In genomic region chr4:132746911-132747517, GRCm38 (mm10) we compare ENCODE assay signal across 9 mouse cellular contexts. TPM values are rescaled to one million over a fixed set of nuclear protein-coding genes. Genes with fewer than 3 reads are reported as not detected.
DNase-seq lines count a peak whose midpoint lies in the region; ATAC-seq and TF ChIP-seq lines count a peak whose summit lies in the region.
"Had no signal": no experiment of that assay in that cellular context is flagged by ENCODE, and none has a peak within 500 bp of the region (broad histone marks: within the 10 kb centered on the region; RNA-seq: fewer than 3 reads in every experiment).

No protein-coding gene starts in this region.

- H3K4me2 ChIP-seq in heart, embryonic 16.5 days (ENCODE audit: low read depth, low read length): peak overlapping the region; percentile 40; the same call in 1 of the 2 replicates
- H3K4me2 ChIP-seq in liver, embryonic 12.5 days: peak overlapping the region; percentile 47
- no peak overlapping the region for H3K4me2 ChIP-seq in midbrain, embryonic 14.5 days (ENCODE audit: low read length)

- DNase-seq in heart, postnatal 36 days: no peak
- DNase-seq in thymus, adult 2 months: no peak
- DNase-seq in thymus, adult 18-20 months: no peak
- DNase-seq in right cerebral cortex, postnatal 4 days: no peak
- no peak for DNase-seq in midbrain, embryonic 14.5 days
- DNase-seq in adrenal gland, adult (ENCODE audit: inconsistent age in 2 of 2, low spot score in 1 of 2): no peak
- DNase-seq: cerebellum, adult 9-10 months had no signal

- ATAC-seq in heart, embryonic 16.5 days (replicated peaks; ENCODE audit: extremely low read depth, insufficient read depth, low FRiP score): no peak; the same call in 1 of the 2 replicates
- ATAC-seq in liver, embryonic 12.5 days: no peak; the same call in 1 of the 2 replicates
- ATAC-seq in midbrain, embryonic 14.5 days (ENCODE audit: low FRiP score, low TSS enrichment): no peak

- peak overlapping the region; percentile 76 for H3K27ac ChIP-seq in heart, embryonic 16.5 days (ENCODE audit: low read length)
- peak overlapping the region; percentile 53; the same call in 1 of the 2 replicates for H3K27ac ChIP-seq in thymus, adult 2 months (ENCODE audit: control insufficient read depth, insufficient read depth, low read length)
- peak overlapping the region; percentile 53 for H3K27ac ChIP-seq in liver, embryonic 12.5 days
- no peak overlapping the region for H3K27ac ChIP-seq in midbrain, embryonic 14.5 days (replicated peaks; ENCODE audit: low read depth, low read length)

- WGBS in heart, embryonic 16.5 days: 85% methylated on average over 9 of the region's 9 CpGs
- WGBS in thymus, adult 2 months: 68% methylated on average over 9 of the region's 9 CpGs
- 59% methylated on average over 9 of the region's 9 CpGs for WGBS in liver, embryonic 12.5 days (ENCODE audit: insufficient replicate concordance)
- WGBS in midbrain, embryonic 14.5 days: 91% methylated on average over 9 of the region's 9 CpGs

- TF ChIP-seq POLR2A in thymus, adult 2 months (IDR thresholded peaks at IDR 0.05; ENCODE audit: control insufficient read depth, extremely low read depth, insufficient read depth, low read length, poor library complexity): no peak

- TF ChIP-seq CTCF in thymus, adult 2 months (IDR thresholded peaks at IDR 0.05; ENCODE audit: borderline replicate concordance, control insufficient read depth, extremely low read depth, insufficient read depth, low read length, poor library complexity): no peak

- H3K9ac ChIP-seq in heart, embryonic 16.5 days (ENCODE audit: low read length): no peak overlapping the region
- no peak overlapping the region for H3K9ac ChIP-seq in liver, embryonic 12.5 days
- H3K9ac ChIP-seq in midbrain, embryonic 14.5 days (replicated peaks; ENCODE audit: low read length): no peak overlapping the region

- intact Hi-C loops in heart, postnatal 36 days (cut with DNase I): no loop called here

- H3K9me3 ChIP-seq in heart, embryonic 16.5 days (replicated peaks; ENCODE audit: control insufficient read depth, low read length): no peaks in the 10 kb centered on the region
- H3K9me3 ChIP-seq in liver, embryonic 12.5 days (replicated peaks): no peaks in the 10 kb centered on the region
- no peaks in the 10 kb centered on the region for H3K9me3 ChIP-seq in midbrain, embryonic 14.5 days (ENCODE audit: control insufficient read depth, low read length)

- no peaks in the 10 kb centered on the region for H3K27me3 ChIP-seq in heart, embryonic 16.5 days (ENCODE audit: control insufficient read depth, insufficient read depth, low read length)
- no peaks in the 10 kb centered on the region for H3K27me3 ChIP-seq in thymus, adult 2 months (ENCODE audit: control insufficient read depth, insufficient read depth, low read length)
- H3K27me3 ChIP-seq in liver, embryonic 12.5 days (replicated peaks): no peaks in the 10 kb centered on the region
- no peaks in the 10 kb centered on the region for H3K27me3 ChIP-seq in midbrain, embryonic 14.5 days (ENCODE audit: control insufficient read depth, insufficient read depth, low read length)

- H3K4me1 ChIP-seq in heart, embryonic 16.5 days (ENCODE audit: control insufficient read depth, insufficient read depth, low read length): peaks cover 11% of the 10 kb centered on the region
- H3K4me1 ChIP-seq in thymus, adult 2 months (replicated peaks; ENCODE audit: control insufficient read depth, insufficient read depth, low read length): peaks cover 19% of the 10 kb centered on the region
- peaks cover 37% of the 10 kb centered on the region for H3K4me1 ChIP-seq in liver, embryonic 12.5 days
- peaks cover 15% of the 10 kb centered on the region for H3K4me1 ChIP-seq in midbrain, embryonic 14.5 days (ENCODE audit: control insufficient read depth, insufficient read depth, low read length)

- no peak overlapping the region for H3K4me3 ChIP-seq in heart, embryonic 16.5 days (ENCODE audit: low read length)
- peak overlapping the region; percentile 5; the same call in 1 of the 2 replicates for H3K4me3 ChIP-seq in thymus, adult 2 months (ENCODE audit: control insufficient read depth, insufficient read depth, low read length)
- H3K4me3 ChIP-seq in liver, embryonic 12.5 days: no peak overlapping the region
- no peak overlapping the region for H3K4me3 ChIP-seq in midbrain, embryonic 14.5 days (replicated peaks; ENCODE audit: low read depth, low read length)

- H3K36me3 ChIP-seq in heart, embryonic 16.5 days (ENCODE audit: control insufficient read depth, insufficient read depth): no peaks in the 10 kb centered on the region
- H3K36me3 ChIP-seq in thymus, adult 2 months (ENCODE audit: control insufficient read depth, insufficient read depth, low read length): no peaks in the 10 kb centered on the region
- H3K36me3 ChIP-seq in liver, embryonic 12.5 days: no peaks in the 10 kb centered on the region
- no peaks in the 10 kb centered on the region for H3K36me3 ChIP-seq in midbrain, embryonic 14.5 days (ENCODE audit: control insufficient read depth, insufficient read depth, low read length)

RNA-seq across cellular contexts. Expression of gene Smpdl3b, which starts 10.0 kb away (rescaled TPM):
- 3.9 and 5.1 TPM in 2 replicates for polyA plus RNA-seq in heart, embryonic 16.5 days (2015; fragmentation: Nextera tagmentation; extraction: Ambion mirVana)
- total RNA-seq in heart, postnatal 36 days (2021): under 1 TPM; 0.61 to 0.89 TPM
- polyA plus RNA-seq in thymus, adult 2 months (2012; rRNA removed): 1.5 and 2.3 TPM in 2 replicates
- 1.9 and 2.0 TPM in 2 replicates for polyA plus RNA-seq in liver, embryonic 12.5 days (2016; fragmentation: Nextera tagmentation; extraction: Ambion mirVana)
- 0.35 and 0.54 TPM in 2 replicates for polyA plus RNA-seq in midbrain, embryonic 14.5 days (2014; fragmentation: Nextera tagmentation; extraction: Ambion mirVana)

RNA-seq across cellular contexts. Expression of gene Xkr8, which starts 14.7 kb away (rescaled TPM):
- 2.8 and 2.9 TPM in 2 replicates for polyA plus RNA-seq in heart, embryonic 16.5 days (2015; fragmentation: Nextera tagmentation; extraction: Ambion mirVana)
- total RNA-seq in heart, postnatal 36 days (2021): 1 to 10 TPM; 1.7 to 1.9 TPM
- polyA plus RNA-seq in thymus, adult 2 months (2012; rRNA removed): 4.4 and 7.5 TPM in 2 replicates
- polyA plus RNA-seq in liver, embryonic 12.5 days (2016; fragmentation: Nextera tagmentation; extraction: Ambion mirVana): 3.6 and 4.0 TPM in 2 replicates
- polyA plus RNA-seq in midbrain, embryonic 14.5 days (2014; fragmentation: Nextera tagmentation; extraction: Ambion mirVana): 5.2 and 5.6 TPM in 2 replicates

RNA-seq across cellular contexts. Expression of gene Rpa2, which starts 21.1 kb away (rescaled TPM):
- 68.6 and 72.8 TPM in 2 replicates for polyA plus RNA-seq in heart, embryonic 16.5 days (2015; fragmentation: Nextera tagmentation; extraction: Ambion mirVana)
- 10 to 100 TPM; 11.6 to 15.0 TPM for total RNA-seq in heart, postnatal 36 days (2021)
- polyA plus RNA-seq in thymus, adult 2 months (2012; rRNA removed): 52.5 and 61.4 TPM in 2 replicates
- 123 and 128 TPM in 2 replicates for polyA plus RNA-seq in liver, embryonic 12.5 days (2016; fragmentation: Nextera tagmentation; extraction: Ambion mirVana)
- polyA plus RNA-seq in midbrain, embryonic 14.5 days (2014; fragmentation: Nextera tagmentation; extraction: Ambion mirVana): 34.1 and 38.1 TPM in 2 replicates

RNA-seq across cellular contexts. Expression of gene Themis2, which starts 49.2 kb away (rescaled TPM):
- polyA plus RNA-seq in heart, embryonic 16.5 days (2015; fragmentation: Nextera tagmentation; extraction: Ambion mirVana): 1.2 and 1.9 TPM in 2 replicates
- total RNA-seq in heart, postnatal 36 days (2021): 1 to 10 TPM; 2.2 to 2.9 TPM
- polyA plus RNA-seq in thymus, adult 2 months (2012; rRNA removed): 9.9 and 11.4 TPM in 2 replicates
- polyA plus RNA-seq in liver, embryonic 12.5 days (2016; fragmentation: Nextera tagmentation; extraction: Ambion mirVana): 2.1 and 2.3 TPM in 2 replicates
- polyA plus RNA-seq in midbrain, embryonic 14.5 days (2014; fragmentation: Nextera tagmentation; extraction: Ambion mirVana): 0.09 and 1.6 TPM in 2 replicates
